Mouse (Mus musculus): ENCODE data around the gene Cntn4.

DNA sequence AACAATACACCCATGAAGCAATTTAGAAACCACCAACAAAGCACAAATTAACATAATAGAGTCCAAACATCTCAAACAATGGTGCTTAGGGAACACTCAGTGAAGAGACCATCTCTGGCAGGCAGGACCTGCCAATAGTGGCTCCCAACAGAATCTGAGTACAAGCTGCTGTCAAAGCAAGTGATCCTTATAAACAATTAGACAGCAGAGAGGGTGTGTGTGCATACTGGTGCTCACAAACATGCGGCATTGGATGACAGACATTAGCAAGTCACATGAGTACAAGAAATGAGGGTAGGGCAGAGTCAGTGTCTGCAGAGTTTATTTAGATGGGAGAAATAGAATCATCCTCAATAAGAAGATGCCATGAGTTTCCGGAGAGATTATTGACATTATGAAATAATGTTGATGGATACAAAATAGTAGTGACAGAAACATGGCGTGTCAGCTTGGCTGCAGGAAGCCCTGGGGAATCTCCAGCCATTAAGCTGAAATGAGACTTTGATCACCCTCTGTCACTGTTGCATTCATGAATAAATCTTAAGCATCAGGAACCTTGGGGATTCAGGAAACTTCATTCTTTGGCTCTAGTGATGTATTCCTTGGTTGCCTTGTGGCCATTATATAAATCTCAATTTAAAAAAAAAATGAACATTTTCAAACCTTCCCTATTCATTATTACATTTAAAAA lies 888.5 kb downstream of the Cntn4 start:
- TF ChIP-seq CTCF (IDR thresholded peaks at IDR 0.05; ENCODE audit: borderline replicate concordance, insufficient read depth, low read depth, low read length) (no peak), POLR2A (IDR thresholded peaks at IDR 0.05; ENCODE audit: borderline replicate concordance, insufficient read depth, low read length) (no peak)

Data from cerebellum, adult 2 months (tissue).